Mouse (Mus musculus) lung, adult 2 months (tissue): ENCODE measurements around the gene Rtn4r.

Source experiments
- CTCF ChIP-seq: fragments of 200-500 bp; IDR thresholded peaks from 2 replicates; pipeline ENCODE4 v1.5.1; 2011; ENCODE audit warnings: mild to moderate bottlenecking, low read length, control low read depth; ENCODE audit not compliant: insufficient read depth
- POLR2A ChIP-seq: fragments of 200-500 bp; IDR thresholded peaks from 2 replicates; pipeline ENCODE4 v1.6.1; 2011; ENCODE audit warnings: low read depth, mild to moderate bottlenecking, control low read depth, low read length, borderline replicate concordance; ENCODE audit errors: extremely low read depth

- TF ChIP-seq CTCF (no peak), POLR2A (no peak)
Measured at GRCm38 (mm10) chr16:18083231-18083951, 44.1 kb upstream of the Rtn4r start.
